21 mouse cellular contexts compared by ENCODE assay signal in the genomic region with DNA sequence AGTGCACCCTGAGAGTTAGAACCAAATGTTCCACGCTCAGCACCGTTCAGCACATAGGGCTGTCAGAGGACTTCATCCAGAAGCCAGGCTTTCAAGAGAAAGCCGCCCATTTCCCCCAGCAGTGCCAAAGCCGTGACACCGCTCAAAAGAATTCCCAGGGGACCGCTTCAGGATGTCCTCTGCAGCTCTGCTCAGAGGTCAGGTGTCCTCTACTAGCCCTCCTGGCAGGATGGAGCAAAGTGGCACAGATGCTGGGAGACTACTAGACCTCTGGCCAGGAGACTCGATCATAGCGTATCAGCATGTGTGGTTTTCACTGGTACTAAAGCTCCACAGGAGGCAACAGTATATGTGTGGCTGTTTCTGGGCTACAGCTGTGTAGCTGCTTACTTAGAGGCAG. TPM values are rescaled to one million over a fixed set of nuclear protein-coding genes. Genes with fewer than 3 reads are reported as not detected.
"Had no signal": no experiment of that assay in that cellular context is flagged by ENCODE, and none has a peak within 500 bp of the region (broad histone marks: within the 10 kb centered on the region; RNA-seq: fewer than 3 reads in every experiment).

No protein-coding gene starts in this region.

- H3K27me3 ChIP-seq: limb, embryonic 12.5 days; limb, embryonic 15.5 days had no signal

- H3K9ac ChIP-seq: limb, embryonic 12.5 days; limb, embryonic 15.5 days; liver, embryonic 14.5 days; liver, postnatal 0 days; lung, embryonic 14.5 days had no signal

- H3K4me3 ChIP-seq: limb, embryonic 12.5 days; limb, embryonic 15.5 days had no signal

- H3K9me3 ChIP-seq: limb, embryonic 12.5 days; limb, embryonic 15.5 days had no signal

- DNase-seq: kidney, adult 18-20 months; left cerebral cortex, postnatal 4 days; liver, postnatal 0 days; lung, embryonic 14.5 days; midbrain, embryonic 14.5 days; thymus, adult 18-20 months; thymus, postnatal 36 days had no signal

- H3K27ac ChIP-seq: kidney, postnatal 0 days; limb, embryonic 12.5 days; limb, embryonic 15.5 days; liver, embryonic 14.5 days; macrophage had no signal

- ATAC-seq: liver, postnatal 0 days; lung, postnatal 0 days had no signal

- H3K4me2 ChIP-seq: limb, embryonic 12.5 days; limb, embryonic 15.5 days; liver, embryonic 11.5 days; lung, embryonic 14.5 days had no signal

RNA-seq across cellular contexts. Expression of gene Atp6v0e2, which starts 2.5 kb away (rescaled TPM):
- polyA plus RNA-seq: macrophage had no signal

RNA-seq across cellular contexts. Expression of gene Rarres2, which starts 37.7 kb away (rescaled TPM):
- polyA plus RNA-seq: macrophage had no signal

RNA-seq across cellular contexts. Expression of gene Gm45021, which starts 54.5 kb away (rescaled TPM):
- polyA plus RNA-seq: limb, embryonic 12.5 days; limb, embryonic 15.5 days; liver, embryonic 11.5 days; liver, embryonic 14.5 days; liver, postnatal 0 days; lung, embryonic 14.5 days; lung, postnatal 0 days; macrophage; midbrain, embryonic 14.5 days; midbrain, postnatal 0 days; neural tube, embryonic 11.5 days; neural tube, embryonic 14.5 days; small intestine, adult 2 months; spleen, adult 2 months; stomach, embryonic 16.5 days; testis, adult 2 months had no signal
